Mouse (Mus musculus) brain, embryonic 18.5 days (tissue): ENCODE measurements around the gene Map3k6.

Source experiments
- DNase-seq: peaks from one replicate; pipeline ENCODE4 v3.0.0-alpha.2; 2012; ENCODE audit warnings: low read depth, low spot score

Map3k6 gene

DNA sequence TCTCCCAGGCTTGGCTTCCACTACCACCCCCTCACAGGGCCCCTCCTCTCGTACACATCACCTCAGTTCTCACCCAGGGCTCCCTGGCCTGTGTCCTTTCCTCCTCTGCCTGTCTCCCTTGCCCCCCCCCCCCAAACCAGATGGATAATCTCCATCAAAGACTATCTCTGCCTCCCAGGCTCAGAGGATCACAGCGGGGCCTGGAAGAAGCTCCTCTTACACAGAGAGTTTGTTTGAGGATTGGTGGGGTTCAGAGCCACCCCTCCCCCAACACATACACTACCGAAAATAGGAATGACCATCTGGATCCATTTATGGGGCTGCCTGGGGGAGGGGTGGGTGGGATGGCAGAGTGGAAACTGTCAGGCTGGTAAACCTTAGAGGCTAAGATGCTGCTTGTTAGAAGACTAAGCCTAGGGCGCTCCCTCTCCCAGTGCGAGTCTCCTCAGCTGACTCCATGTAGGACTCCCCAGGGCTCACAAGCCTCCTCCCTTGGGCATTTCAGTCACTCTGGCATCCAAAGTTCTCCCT lies 41.4 kb downstream of the Map3k6 start:
- DNase-seq, result no peak

- DNase-seq, result no peak
Measured at GRCm38 (mm10) chr4:133282656-133283055, 42.0 kb downstream of the Map3k6 start.

GRCm38 (mm10) chr4:133285299-133285698 lies 44.7 kb downstream of the Map3k6 start:
- DNase-seq, result no peak

- no peak for DNase-seq
Measured at GRCm38 (mm10) chr4:133285950-133286349, 45.3 kb downstream of the Map3k6 start.

- DNase-seq, result no peak
Measured at GRCm38 (mm10) chr4:133286476-133287077, 46.0 kb downstream of the Map3k6 start.

DNA sequence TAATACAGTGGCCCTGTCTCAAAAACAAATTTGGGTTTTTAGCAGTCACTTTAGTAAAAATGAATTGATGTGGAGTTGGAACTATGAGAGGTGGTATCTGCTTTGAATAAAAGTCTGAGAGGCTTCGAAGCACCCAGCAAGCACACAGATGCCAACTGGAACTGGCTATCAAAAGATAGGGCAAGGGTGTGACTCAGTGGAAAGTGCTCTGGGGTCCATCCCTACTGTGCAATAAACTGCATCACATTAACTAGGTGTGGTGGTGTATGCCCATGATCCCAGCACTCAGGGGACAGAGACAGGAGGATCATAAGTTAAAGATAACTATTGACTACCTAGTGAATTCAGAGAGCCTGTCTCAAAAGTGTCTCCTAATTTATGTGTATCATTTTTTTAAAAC lies 50.6 kb downstream of the Map3k6 start:
- no peak for DNase-seq

GRCm38 (mm10) chr4:133292405-133292804 lies 51.8 kb downstream of the Map3k6 start:
- DNase-seq, result no peak

DNA sequence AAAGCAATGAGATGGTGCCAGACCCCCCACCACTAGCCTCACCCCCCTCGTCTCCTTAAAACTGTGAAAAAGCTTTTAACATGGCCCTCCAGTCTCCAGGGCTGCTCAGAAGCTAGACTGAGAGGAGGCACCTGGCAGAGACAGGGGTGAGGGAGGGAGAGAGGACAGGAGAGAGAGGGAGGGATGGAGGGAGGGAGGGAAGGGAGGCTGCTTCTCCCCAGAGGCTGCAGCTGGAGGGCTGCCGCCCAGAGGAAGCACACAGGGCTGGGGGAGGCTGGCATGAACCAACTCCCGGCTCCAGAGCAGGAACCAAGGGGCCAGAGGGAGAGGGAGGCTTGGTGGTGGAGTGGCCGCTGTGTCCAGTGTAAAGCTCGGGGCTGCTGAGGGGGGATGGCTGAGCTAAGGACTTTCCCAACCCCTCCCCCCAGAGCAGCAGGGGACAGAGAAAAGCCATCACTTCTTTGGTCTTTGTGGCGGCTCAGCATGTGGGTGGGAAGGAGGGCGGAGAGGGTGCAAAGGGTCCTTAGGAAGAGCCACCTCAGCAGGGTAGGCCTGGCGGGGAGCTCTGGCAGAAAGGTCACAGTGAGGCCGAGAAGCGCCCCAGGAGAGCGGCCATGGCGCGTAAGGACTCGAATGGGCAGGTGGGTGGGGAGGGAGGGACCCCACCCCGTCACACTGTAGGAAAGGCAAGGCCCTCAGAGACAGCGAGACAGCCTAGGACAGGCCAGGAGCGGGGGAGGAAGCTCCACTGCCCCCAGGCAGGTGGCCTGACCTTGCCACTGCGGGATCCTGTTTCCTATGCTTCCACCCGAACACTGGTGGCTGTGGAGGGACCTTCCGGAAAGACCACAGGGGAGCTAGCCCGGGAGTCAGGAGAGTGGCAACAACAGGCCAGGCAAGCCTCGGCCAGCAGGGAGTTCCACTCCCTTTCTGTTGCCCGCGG lies 52.6 kb downstream of the Map3k6 start:
- no peak for DNase-seq

DNA sequence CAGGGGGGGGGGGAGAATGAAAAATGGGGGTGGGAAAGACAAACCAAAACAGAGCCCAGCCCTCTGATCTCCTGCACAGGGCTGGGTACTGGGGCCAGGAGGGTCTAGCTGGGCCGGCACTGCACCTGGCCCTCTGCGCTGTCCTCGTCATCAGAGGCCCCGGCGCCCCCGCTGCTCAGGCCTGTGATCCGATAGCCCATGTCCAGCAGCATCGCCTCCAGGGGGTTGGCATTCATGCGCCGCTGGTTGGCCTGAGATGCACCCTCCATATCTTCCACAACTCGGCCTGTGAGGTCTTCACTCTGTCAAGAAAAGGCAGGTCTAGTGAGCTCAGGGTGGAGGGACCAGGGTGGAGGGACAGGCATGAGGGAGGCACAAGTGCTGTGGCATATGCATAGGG lies 53.5 kb downstream of the Map3k6 start:
- DNase-seq, result no peak

- no peak for DNase-seq
Measured at GRCm38 (mm10) chr4:133297360-133297759, 56.7 kb downstream of the Map3k6 start.

- DNase-seq, result no peak
Measured at GRCm38 (mm10) chr4:133297801-133298238, 57.2 kb downstream of the Map3k6 start.

- DNase-seq, result no peak
Measured at GRCm38 (mm10) chr4:133298516-133299365, 58.1 kb downstream of the Map3k6 start.

GRCm38 (mm10) chr4:133299701-133300100 lies 59.1 kb downstream of the Map3k6 start:
- no peak for DNase-seq

GRCm38 (mm10) chr4:133300421-133300820 lies 59.8 kb downstream of the Map3k6 start:
- no peak for DNase-seq

DNA sequence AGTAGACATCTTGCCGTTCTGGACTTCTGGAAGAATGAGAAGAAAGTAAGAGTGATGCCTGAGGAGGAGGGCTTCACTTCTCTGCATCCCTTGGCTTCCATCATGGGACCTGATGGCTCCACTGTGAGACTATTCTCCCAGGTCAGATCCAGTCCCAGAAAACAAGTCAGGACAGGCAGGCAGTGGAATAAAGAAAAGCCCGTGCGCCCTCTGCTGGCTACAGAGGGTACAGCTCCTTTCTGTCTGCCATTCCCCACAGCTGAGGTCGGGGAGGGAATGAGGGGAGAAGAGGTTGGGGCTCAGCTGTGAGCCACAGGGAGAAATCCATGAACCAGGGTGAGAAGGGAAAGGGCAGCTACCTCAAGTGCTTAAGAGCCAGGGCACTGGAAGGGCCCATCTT lies 61.2 kb downstream of the Map3k6 start:
- no peak for DNase-seq
